Mouse (Mus musculus): ENCODE measurements around the gene Dgkz. TPM values are rescaled to one million over a fixed set of nuclear protein-coding genes. Genes with fewer than 3 reads are reported as not detected.

Dgkz gene
- total RNA-seq, 2 experiments from 2014 or later, result 499 to 596 TPM

GRCm38 (mm10) chr2:91922586-91923414 lies 52.9 kb downstream of the Dgkz start:
- peak in 1 of 2 experiments; percentile 36 for DNase-seq (ENCODE audit: low spot score in 2 of 2)

DNA sequence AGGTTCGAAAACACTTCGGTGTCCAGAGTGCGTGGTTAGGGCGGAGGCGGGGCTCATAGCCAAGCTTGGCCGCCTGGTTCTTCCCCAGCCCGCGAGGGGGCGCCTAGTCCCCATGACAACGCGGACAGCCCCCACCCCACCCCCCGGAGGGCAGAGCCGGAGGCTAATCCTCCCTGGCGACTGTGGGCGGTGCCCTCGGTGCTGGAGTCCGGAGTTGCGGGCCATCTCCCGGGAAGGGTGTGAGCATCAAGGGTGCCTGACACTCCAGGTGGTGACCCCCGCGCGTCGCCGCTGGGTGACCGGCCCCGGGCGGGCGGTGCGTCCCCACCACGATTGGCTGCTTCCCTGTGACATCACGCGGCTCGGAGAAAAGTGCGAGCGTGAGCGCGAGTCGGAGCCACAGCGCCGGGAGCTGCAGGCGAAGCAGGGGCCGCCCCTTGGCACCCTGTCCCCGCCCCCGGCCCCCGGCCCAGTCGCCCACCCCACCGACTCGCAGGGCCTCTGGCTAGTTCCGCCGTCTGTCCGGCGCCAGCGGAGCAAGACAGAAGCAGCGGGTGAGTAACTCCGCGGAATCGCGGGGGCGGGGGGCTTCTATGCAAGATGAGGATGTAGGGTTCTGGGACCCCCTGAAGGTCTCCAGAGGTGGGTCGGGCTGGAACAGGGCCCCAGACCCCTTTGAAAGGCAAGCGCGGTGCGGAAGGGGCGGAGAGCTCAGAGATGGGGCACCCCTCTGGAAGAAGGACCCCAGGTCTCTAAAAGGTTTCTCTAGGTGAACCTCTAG lies 53.7 kb downstream of the Dgkz start:
- DNase-seq (ENCODE audit: low spot score in 2 of 2), result peak; percentile 77 to 80

DNA sequence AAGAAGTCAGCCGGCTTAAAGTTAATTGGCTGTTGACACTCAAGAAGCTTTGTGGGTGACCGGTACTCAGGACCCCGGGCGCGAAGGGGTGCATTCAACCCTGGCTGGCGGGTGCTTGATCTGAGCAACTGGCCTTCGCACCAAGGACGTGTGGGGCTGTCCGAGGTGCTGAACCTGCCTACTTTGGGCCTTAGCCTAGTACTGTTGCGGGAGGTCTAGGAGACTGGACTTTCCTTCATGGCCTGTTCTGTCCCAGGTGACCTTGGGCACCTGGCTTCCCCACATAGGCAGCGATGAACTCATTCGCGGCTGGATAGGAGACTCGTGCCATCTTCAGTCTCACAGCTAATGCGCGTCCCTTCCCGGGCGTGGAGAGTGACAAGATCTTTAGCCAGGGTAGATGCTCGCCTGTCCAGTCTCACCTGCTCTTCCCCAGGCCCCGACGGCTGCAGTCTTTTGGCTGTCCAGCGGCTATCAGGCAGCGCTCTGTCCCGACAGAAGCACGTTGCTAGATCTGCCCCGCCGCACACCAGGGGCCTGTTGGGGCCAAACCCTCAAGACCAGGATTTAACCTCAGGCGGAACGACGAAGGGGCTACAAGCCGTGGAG lies 54.4 kb downstream of the Dgkz start:
- DNase-seq (ENCODE audit: low spot score in 2 of 2), result no peak

GRCm38 (mm10) chr2:91920130-91920529 lies 55.5 kb downstream of the Dgkz start:
- DNase-seq (ENCODE audit: low spot score in 2 of 2), result no peak

DNA sequence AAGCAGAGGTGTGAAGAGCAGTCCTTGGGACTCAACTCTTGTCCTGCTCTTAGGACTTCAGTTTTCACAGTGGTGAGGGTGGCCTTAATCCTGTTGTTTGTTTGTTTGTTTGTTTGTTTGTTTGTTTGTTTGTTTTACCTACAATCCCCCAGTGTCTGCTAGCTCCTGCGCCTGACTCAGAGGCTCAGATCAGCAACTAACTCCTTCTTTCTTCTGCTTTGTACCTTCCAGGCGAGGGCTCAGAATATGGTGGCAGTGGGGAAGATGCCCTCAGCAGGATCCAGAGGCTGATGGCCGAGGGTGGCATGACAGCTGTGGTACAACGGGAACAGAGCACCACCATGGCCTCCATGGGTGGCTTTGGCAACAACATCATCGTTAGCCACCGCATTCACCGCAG lies 58.6 kb downstream of the Dgkz start:
- DNase-seq (ENCODE audit: low spot score in 2 of 2), result no peak

GRCm38 (mm10) chr2:91916346-91916977 lies 59.2 kb downstream of the Dgkz start:
- no peak for DNase-seq (ENCODE audit: low spot score in 2 of 2)

- no peak for DNase-seq (ENCODE audit: low spot score in 2 of 2)
These were observed 62.1 kb downstream of the Dgkz start for GRCm38 (mm10) chr2:91913328-91914110.

GRCm38 (mm10) chr2:91912616-91913015 lies 63.0 kb downstream of the Dgkz start:
- DNase-seq (ENCODE audit: low spot score in 2 of 2), result no peak

DNA sequence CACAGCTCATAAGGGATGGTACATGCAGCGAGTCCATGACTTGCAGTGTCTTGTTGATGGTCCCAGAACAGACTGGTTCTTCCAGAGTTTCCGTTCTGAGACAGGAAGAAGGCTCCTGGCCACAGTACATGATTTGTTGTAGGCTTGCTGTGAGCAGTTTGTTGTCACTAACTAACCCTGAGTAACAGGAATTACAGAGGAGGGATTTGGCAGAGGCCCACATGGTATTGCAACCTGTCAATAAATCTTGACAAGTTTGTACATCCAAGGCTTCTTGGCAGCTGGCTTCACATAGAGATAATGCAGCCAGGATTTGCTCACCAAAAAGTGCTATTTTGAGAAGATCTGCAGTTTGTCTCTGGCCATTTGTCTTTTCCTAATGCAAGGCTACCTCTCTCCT lies 69.5 kb downstream of the Dgkz start:
- peak in 1 of 2 experiments; percentile 59 for DNase-seq (ENCODE audit: low spot score in 2 of 2)

GRCm38 (mm10) chr2:91904618-91905307 lies 70.9 kb downstream of the Dgkz start:
- DNase-seq (ENCODE audit: low spot score in 2 of 2), result peak in 1 of 2 experiments; percentile 43

DNA sequence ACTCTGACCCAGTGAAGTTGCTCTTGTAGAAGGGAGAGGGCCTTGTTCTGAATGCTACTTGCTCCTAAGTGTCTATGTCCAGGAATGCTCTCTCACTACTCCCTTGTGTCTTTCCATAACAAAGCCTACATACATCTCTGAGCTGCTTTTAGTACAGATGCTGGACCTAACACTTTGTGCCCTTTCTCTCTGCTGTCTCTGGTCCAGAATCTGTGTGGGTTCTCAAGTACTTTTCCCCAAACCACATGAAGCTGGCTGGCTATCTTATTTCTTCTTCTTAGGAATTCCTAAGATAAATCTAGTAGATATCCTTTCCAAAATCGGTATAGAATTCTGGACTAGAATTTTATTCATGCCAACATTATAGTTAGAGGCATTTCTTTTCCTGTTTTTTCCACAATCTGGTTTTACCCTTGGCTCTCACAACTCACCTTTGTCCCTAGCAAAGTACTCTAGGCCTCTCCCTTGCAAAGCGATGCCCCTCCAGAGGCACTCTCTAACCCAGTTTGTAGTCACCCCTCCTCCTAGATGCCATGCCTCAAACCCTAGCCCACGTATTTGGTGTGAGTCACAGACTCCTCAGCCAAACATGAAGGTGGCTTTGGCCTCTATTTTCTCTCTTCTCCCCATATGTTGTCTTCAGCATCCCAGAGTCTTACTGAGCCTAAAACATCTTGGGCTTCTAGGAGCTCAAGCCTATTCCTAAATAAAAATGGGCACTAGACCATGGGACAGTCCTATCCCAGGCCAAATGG lies 72.3 kb downstream of the Dgkz start:
- no peak for DNase-seq (ENCODE audit: low spot score in 2 of 2)

DNA sequence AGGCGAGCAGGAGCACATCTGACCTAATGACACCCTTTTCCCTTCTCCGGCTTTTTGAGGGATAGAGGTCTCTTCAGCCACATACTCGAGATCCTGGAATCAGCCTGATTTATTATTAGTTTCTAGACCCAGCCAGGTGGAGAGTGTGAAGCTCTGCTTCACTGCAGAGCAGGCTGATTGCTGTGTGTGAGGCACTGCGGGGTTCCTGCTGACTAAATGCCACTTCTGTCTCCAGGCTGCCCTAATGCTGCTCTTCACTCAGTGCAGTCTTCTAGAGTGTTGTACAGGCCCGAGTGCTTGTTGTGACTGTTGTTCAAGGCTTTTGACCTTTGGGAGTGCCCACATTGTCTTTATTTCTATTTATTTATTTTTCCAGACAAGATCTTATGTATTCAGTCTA lies 73.3 kb downstream of the Dgkz start:
- DNase-seq (ENCODE audit: low spot score in 2 of 2), result no peak

- no peak for DNase-seq (ENCODE audit: low spot score in 2 of 2)
These were observed 75.2 kb downstream of the Dgkz start for GRCm38 (mm10) chr2:91900431-91900830.

DNA sequence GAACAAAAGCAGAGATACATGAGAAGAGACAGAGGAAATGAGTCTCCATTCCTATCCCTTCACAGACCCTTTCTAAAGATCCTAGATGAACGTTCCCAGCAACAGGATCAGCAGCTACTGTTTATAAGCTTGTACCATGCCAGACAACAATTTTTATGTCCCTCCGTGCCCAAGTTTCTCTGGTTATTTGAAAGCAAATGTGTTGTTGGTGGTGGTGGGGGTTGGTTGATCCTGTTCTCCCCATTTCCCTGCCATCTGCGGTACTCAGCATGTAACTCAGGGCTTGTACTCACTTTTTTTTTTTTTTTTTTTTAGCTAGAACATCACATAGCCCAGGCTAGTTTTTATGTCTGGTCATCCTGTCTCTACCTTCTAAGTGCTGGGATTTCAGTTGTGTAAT lies 76.5 kb downstream of the Dgkz start:
- DNase-seq (ENCODE audit: low spot score in 2 of 2), result peak in 1 of 2 experiments; percentile 54

DNA sequence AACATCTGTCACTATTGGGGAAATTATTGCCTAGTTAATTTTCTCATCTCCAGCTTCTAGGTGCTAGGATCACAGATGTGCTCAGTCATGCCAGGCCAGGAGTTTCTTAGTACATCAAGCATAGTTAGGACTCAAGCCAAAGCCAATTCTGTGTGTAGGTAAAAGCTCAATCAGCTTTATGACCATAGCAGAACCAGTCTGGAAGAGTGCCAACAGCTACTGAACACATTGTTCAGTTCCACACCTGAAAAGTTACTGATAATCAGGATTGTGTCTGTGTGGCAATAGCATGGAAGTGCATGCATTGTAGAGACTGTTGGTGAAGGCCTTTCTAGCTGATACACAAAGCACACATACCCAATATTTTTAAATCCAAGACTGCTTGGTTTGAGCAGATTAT lies 77.7 kb downstream of the Dgkz start:
- no peak for DNase-seq (ENCODE audit: low spot score in 2 of 2)

GRCm38 (mm10) chr2:91895401-91895800 lies 80.3 kb downstream of the Dgkz start:
- DNase-seq (ENCODE audit: low spot score in 2 of 2), result no peak

GRCm38 (mm10) chr2:91894716-91895115 lies 80.9 kb downstream of the Dgkz start:
- DNase-seq (ENCODE audit: low spot score in 2 of 2), result no peak

- no peak for DNase-seq (ENCODE audit: low spot score in 2 of 2)
These were observed 91.0 kb downstream of the Dgkz start for GRCm38 (mm10) chr2:91884616-91885015.

DNA sequence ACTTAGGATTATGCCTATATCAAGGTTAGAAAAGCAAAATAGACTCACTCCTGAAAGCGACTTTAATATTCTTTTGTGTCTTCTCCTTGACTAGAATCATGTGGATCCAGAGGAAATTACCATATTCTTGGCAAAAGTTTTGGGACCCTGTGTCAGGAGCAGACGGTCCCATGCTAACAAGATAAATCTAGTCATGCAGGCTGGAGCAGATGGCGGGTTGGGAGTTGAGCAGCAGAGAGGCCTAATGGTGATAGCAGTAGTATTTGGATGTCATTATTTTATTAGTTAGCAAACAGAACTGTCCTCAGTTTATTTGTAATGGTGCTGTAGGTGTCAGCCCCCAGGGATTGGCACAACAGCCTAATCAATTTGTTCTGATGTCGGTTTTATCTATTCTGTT lies 91.7 kb downstream of the Dgkz start:
- peak; percentile 41 to 73 for DNase-seq (ENCODE audit: low spot score in 2 of 2)

Measured in layer of hippocampus, adult 18-20 months (tissue).